Mouse (Mus musculus): ENCODE measurements around the gene Syncrip. TPM values are rescaled to one million over a fixed set of nuclear protein-coding genes. Genes with fewer than 3 reads are reported as not detected.

The Syncrip gene
- polyA plus RNA-seq, 1 experiment from 2014 or later: 153 TPM

DNA sequence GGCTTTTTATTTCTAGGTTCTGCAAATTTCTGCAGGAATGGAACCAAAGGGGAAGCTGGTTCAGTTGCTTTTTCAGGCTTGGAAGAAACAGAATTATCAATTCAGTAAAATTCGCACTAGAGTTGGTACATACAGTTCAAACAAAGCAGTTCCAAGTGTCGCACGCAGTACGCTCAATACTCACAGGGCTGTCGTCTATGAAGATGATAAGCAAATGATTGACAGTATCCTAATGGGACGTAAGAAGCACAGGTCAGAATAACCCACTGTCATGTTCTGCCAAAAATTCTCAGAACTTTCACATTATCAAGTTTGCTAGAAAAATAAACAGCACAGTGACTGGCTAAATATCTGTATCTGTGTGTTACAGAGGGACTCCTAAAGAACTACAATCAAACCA lies 77.9 kb downstream of the Syncrip start:
- H3K27me3 ChIP-seq: no peaks in the 10 kb centered on the region
- H3K9ac ChIP-seq: no peak overlapping the region
- H3K4me1 ChIP-seq: no peaks in the 10 kb centered on the region
- H3K4me3 ChIP-seq (replicated peaks): no peak overlapping the region
- no peak overlapping the region for H3K27ac ChIP-seq
- peaks cover 25% of the 10 kb centered on the region for H3K36me3 ChIP-seq (replicated peaks)
- H3K9me3 ChIP-seq: no peaks in the 10 kb centered on the region
- ATAC-seq (ENCODE audit: low FRiP score): no peak
- no peak overlapping the region for H3K4me2 ChIP-seq
- WGBS: 93% methylated on average over 6 of the region's 6 CpGs

DNA sequence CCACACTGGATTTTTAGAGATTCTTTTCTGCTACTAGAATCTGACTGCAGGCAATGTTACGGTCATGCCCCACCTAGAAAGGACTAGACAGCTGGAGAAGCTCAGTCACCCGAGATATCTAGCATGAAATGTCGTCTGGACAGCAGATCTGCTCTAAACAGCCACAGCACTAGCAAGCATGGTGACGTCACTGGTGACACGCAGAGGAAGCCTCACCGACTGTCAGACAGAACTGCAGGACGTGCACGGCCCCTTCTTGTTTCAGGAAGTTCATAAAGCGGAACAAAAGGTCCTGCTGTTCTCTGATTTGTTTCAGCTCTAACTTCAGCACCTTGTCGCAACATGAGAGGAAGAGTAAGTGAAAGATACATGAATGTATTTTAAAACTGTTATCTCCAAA lies 78.3 kb downstream of the Syncrip start:
- no peaks in the 10 kb centered on the region for H3K9me3 ChIP-seq
- no peak overlapping the region for H3K4me2 ChIP-seq
- no peak overlapping the region for H3K4me3 ChIP-seq (replicated peaks)
- no peaks in the 10 kb centered on the region for H3K4me1 ChIP-seq
- no peak for ATAC-seq (ENCODE audit: low FRiP score)
- no peak overlapping the region for H3K27ac ChIP-seq
- 86% methylated on average over 10 of the region's 10 CpGs for WGBS
- H3K27me3 ChIP-seq: no peaks in the 10 kb centered on the region
- no peak overlapping the region for H3K9ac ChIP-seq
- peaks cover 21% of the 10 kb centered on the region for H3K36me3 ChIP-seq (replicated peaks)

DNA sequence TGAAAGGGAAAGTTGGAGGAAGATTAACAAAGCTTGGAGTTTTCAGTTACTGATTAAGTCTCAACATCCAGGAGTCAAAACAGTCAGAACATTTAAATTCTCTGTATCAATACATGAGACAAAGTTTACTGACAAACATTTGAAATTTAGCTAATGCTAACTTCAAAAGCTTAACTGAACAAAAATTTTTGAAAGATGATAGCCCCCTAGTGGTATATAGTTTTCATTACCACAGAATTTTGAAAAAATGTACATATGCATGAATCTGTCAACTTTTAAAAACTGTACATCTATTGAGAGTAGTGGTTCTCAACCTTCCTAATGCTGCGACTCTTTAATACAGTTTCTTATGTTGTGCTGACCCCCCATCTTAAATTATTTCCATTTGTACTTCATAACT lies 83.9 kb downstream of the Syncrip start:
- Histone ChIP-seq H3K27me3 (no peaks in the 10 kb centered on the region), H3K4me3 (replicated peaks) (no peak overlapping the region), H3K9me3 (no peaks in the 10 kb centered on the region), H3K4me1 (no peaks in the 10 kb centered on the region), H3K4me2 (no peak overlapping the region), H3K36me3 (replicated peaks) (peaks cover 26% of the 10 kb centered on the region), H3K27ac (no peak overlapping the region), H3K9ac (no peak overlapping the region)
- ATAC-seq (ENCODE audit: low FRiP score): no peak
- 77% methylated on average over 1 of the region's 1 CpGs for WGBS

Other genes starting within 250 kb of the Syncrip start
- 0.60 and 0.78 TPM in 2 replicates for gene Nt5e, start 155.4 kb downstream of the Syncrip start, polyA plus RNA-seq (2016; fragmentation: Nextera tagmentation; extraction: Ambion mirVana)
- 22.4 and 25.0 TPM in 2 replicates for gene Snx14, start 43.6 kb downstream of the Syncrip start, polyA plus RNA-seq (2016; fragmentation: Nextera tagmentation; extraction: Ambion mirVana)
- 0.42 and 1.2 TPM in 2 replicates for gene Gm20537, start 26.0 kb downstream of the Syncrip start, polyA plus RNA-seq (2016; fragmentation: Nextera tagmentation; extraction: Ambion mirVana)
- gene Zfp949, start 65.4 kb upstream of the Syncrip start, polyA plus RNA-seq (2016; fragmentation: Nextera tagmentation; extraction: Ambion mirVana): 10.7 and 10.8 TPM in 2 replicates
- gene Trim43a, start 98.3 kb upstream of the Syncrip start, polyA plus RNA-seq (2016; fragmentation: Nextera tagmentation; extraction: Ambion mirVana): 0.20 TPM in 1 of 2 replicates, not detected in the other
- gene Mthfsl, start 237.7 kb upstream of the Syncrip start, polyA plus RNA-seq (2016; fragmentation: Nextera tagmentation; extraction: Ambion mirVana): 27.6 and 28.3 TPM in 2 replicates
- not detected in 2 replicates for gene Bcl2a1d, start 249.3 kb upstream of the Syncrip start, polyA plus RNA-seq (2016; fragmentation: Nextera tagmentation; extraction: Ambion mirVana)

All from forebrain, embryonic 12.5 days (tissue).